Mouse (Mus musculus) heart, embryonic 16.5 days (tissue): ENCODE measurements around the gene Olfr368. TPM values are rescaled to one million over a fixed set of nuclear protein-coding genes. Genes with fewer than 3 reads are reported as not detected.

Experiments
- ATAC-seq: fragments of 200-750 bp; cut with Nextera tagmentation; replicated peaks from 2 replicates; pipeline ENCODE4 v1.8.0; 2017; ENCODE audit warnings: moderate number of reproducible peaks; ENCODE audit not compliant: insufficient read depth, low FRiP score; ENCODE audit errors: extremely low read depth
- H3K27ac ChIP-seq: fragments of 300-500 bp; sonication (generic); 2 replicates; pipeline ENCODE4 v1.5.1; 2014; ENCODE audit warnings: mild to moderate bottlenecking, low read length, control low read depth, moderate library complexity
- H3K27me3 ChIP-seq: fragments of 300-500 bp; sonication (generic); 2 replicates; pipeline ENCODE4 v1.6.1; 2014; ENCODE audit warnings: low read length, mixed read lengths; ENCODE audit not compliant: control insufficient read depth, insufficient read depth
- H3K36me3 ChIP-seq: fragments of 300-500 bp; sonication (generic); 2 replicates; pipeline ENCODE4 v1.6.1; 2014; ENCODE audit not compliant: control insufficient read depth, insufficient read depth
- H3K4me1 ChIP-seq: fragments of 300-500 bp; sonication (generic); 2 replicates; pipeline ENCODE4 v1.6.1; 2014; ENCODE audit warnings: low read length, mixed read lengths; ENCODE audit not compliant: control insufficient read depth, insufficient read depth
- H3K4me2 ChIP-seq: fragments of 300-500 bp; sonication (generic); 2 replicates; pipeline ENCODE4 v1.6.1; 2014; ENCODE audit warnings: low read depth, mild to moderate bottlenecking, control low read depth, low read length
- H3K4me3 ChIP-seq: fragments of 300-500 bp; sonication (generic); 2 replicates; pipeline ENCODE4 v1.5.1; 2014; ENCODE audit warnings: mild to moderate bottlenecking, control low read depth, low read length
- H3K9ac ChIP-seq: fragments of 300-500 bp; sonication (generic); 2 replicates; pipeline ENCODE4 v1.6.1; 2014; ENCODE audit warnings: low read length, control low read depth
- H3K9me3 ChIP-seq: fragments of 300-500 bp; sonication (generic); replicated peaks from 2 replicates; pipeline ENCODE4 v1.6.1; 2016; ENCODE audit warnings: low read length; ENCODE audit not compliant: control insufficient read depth
- WGBS: fragments of 180-500 bp; shearing (Covaris S2); extraction: QIAGEN DNeasy Blood & Tissue Kit; methylation state at CpG from one replicate; pipeline ENCODE4 v1.1.7; 2014; 5-methylcytosine and 5-hydroxymethylcytosine counted together
- polyA plus RNA-seq: library from polyadenylated mRNA; unstranded; fragments of >200 nt; fragmentation: Nextera tagmentation; extraction: Ambion mirVana; gene quantifications from 2 replicates; pipeline ENCODE4 v1.2.1, GENCODE M21; 2015

Gene Olfr368
- not detected in 2 replicates for polyA plus RNA-seq

GRCm38 (mm10) chr2:37326215-37326614 lies at the start of gene Olfr368:
Gene Olfr368 (plus strand): TSS chr2:37326515.
- Histone ChIP-seq H3K4me1 (no peaks in the 10 kb centered on the region), H3K27ac (no peak within 1 kb of the TSS), H3K27me3 (no peaks in the 10 kb centered on the region), H3K4me3 (no peak within 1 kb of the TSS), H3K36me3 (no peaks in the 10 kb centered on the region), H3K9ac (no peak within 1 kb of the TSS), H3K4me2 (no peak within 1 kb of the TSS), H3K9me3 (no peaks in the 10 kb centered on the region)
- 76% methylated on average over 1 of the region's 1 CpGs for WGBS
- no peak for ATAC-seq

GRCm38 (mm10) chr2:37333321-37333720 lies 7.0 kb downstream of the Olfr368 start:
- no peak for ATAC-seq

DNA sequence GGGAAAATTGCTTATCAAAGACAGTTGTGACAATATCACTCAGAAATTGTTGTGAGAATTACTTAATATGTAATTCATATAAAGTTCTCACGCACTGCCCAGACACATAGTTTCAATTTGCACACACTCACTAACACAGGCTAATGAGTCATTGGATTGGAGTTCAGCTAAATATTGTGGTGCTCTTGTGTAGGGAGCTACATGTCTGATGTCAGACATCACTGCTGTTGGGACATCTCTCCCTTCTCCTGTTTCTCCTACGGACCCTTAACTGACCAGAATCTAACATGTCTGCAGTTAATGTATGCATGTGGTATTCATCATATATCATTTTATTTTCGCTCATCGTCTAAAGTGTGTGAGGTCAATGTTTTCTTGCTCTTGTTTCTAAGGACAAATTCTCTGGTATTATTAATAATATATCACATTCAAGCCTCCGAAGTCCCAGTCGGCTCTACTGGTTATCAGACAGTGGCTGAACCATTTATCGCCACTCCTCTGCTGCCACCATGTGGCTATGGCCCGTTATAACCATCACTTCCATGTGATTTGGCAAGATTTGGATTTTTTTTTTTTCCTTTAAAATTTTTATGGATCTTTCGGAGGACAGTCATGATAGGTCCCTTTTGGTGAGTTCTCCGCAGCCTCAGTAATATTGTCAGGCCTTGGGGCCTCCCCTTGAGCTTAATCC lies 12.3 kb downstream of the Olfr368 start:
- no peak for ATAC-seq
- Histone ChIP-seq H3K9ac (no peak overlapping the region), H3K4me3 (no peak overlapping the region), H3K36me3 (no peaks in the 10 kb centered on the region), H3K4me1 (no peaks in the 10 kb centered on the region), H3K27ac (no peak overlapping the region), H3K9me3 (no peaks in the 10 kb centered on the region), H3K27me3 (no peaks in the 10 kb centered on the region), H3K4me2 (no peak overlapping the region)
- WGBS: 59% methylated on average over 10 of the region's 10 CpGs

More at GRCm38 (mm10) chr2:37333321-37333720, 7.0 kb downstream of the Olfr368 start:
- Histone ChIP-seq H3K36me3 (no peaks in the 10 kb centered on the region), H3K4me1 (no peaks in the 10 kb centered on the region), H3K27me3 (no peaks in the 10 kb centered on the region), H3K9me3 (no peaks in the 10 kb centered on the region), H3K4me2 (no peak overlapping the region), H3K4me3 (no peak overlapping the region), H3K27ac (no peak overlapping the region), H3K9ac (no peak overlapping the region)
- WGBS: 74% methylated on average over 2 of the region's 2 CpGs

DNA sequence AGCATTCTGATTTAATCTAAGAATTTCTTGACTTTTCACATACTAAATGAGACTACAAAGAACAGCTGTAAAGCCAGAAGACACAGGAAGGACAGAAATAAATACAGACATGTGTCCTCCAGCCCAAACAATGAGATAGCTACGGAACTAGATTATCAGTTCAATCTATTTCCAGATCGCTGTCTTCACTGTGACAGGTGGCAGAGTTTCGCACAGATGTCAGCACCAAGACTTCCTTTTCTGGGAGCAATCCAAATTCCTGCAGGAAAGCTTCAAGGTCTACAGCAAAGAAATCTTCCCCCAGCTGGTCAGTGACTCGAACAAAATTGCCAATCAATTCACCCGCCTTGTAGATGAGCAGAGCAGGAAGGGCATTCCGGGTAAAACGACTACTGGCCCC lies 25.4 kb downstream of the Olfr368 start:
- Histone ChIP-seq H3K4me1 (no peaks in the 10 kb centered on the region), H3K4me2 (no peak overlapping the region), H3K27me3 (no peaks in the 10 kb centered on the region), H3K4me3 (no peak overlapping the region), H3K36me3 (peaks cover 49% of the 10 kb centered on the region), H3K9ac (no peak overlapping the region), H3K9me3 (no peaks in the 10 kb centered on the region), H3K27ac (no peak overlapping the region)
- ATAC-seq: no peak
- WGBS: 80% methylated on average over 7 of the region's 7 CpGs

- WGBS: 86% methylated on average over 5 of the region's 5 CpGs
- no peaks in the 10 kb centered on the region for H3K9me3 ChIP-seq
- no peak overlapping the region for H3K4me2 ChIP-seq
- no peak overlapping the region for H3K4me3 ChIP-seq
- ATAC-seq: no peak
- H3K4me1 ChIP-seq: peaks cover 13% of the 10 kb centered on the region
- H3K36me3 ChIP-seq: peaks cover 44% of the 10 kb centered on the region
- H3K27me3 ChIP-seq: no peaks in the 10 kb centered on the region
- no peak overlapping the region for H3K9ac ChIP-seq
- no peak overlapping the region for H3K27ac ChIP-seq
These were observed 29.3 kb downstream of the Olfr368 start for GRCm38 (mm10) chr2:37355571-37355970.

DNA sequence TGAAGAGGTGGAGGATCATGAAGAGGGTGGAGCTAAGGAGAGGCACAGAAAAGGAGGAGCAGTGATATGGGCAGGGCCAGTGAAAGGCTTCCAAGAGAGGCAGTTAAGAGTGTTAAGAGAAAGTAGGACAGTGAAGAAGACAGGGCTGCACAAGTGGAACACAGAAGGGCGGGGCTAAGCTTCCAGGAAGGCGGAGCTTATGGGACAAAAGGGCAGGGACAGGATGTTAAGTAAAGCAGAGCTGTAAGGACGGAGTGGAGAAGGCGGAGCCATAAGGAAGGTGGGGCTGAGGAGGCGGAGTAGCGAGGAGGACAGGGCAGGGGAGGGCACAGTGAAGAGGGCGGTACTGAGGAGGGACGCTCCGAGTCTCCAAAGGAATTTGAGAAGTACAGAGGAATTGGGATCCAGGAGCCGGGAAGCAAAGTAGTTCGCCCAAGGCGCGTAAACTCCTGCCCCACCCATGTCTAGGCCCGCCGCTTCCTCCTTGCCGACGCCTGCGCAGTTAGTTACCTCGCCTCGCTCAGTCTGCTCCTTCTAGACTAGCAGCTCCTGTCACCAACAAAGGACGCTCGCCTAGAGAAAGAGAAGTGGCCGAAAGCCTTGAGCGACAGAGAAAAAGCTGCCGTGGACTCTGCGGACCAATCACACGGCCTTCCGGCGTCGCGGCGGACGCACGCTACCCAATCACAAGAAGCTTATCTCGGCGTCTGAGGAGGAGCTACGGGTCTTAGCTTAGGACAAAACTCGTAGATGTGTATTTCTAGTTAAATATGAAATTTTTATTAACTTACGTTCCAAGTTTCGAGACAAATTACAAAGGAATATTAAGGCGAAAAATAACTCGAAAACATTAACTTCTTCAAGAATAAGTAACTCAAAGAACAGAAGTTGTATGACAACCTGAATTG lies 32.6 kb downstream of the Olfr368 start, which contains the start of gene Pdcl:
Gene Pdcl, minus strand, starts transcription at position 700 of the 908 bp plus-strand sequence.
- under 1% methylated on average over 42 of the region's 42 CpGs for whole genome bisulfite sequencing
- no peaks in the 10 kb centered on the region for H3K27me3 ChIP-seq

DNA sequence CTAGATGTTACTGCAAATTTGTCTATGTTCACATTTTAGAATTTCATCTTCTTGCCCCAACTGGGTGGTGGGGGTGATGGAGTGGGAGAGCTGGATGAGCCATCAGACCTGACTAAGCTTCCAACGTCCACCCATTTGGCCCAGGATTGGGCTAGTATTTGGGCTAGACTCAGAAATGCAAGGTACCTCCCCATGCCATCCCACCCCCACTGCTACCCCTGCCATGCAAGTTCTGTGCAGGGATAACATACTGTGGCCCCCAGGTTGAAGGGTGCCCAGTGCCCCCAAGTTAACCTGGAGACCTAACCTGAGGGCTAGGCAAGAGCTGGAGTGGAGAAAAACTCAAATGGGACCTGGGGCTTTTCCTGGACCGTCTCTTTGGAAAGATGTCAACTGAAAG lies 33.6 kb downstream of the Olfr368 start:
- Histone ChIP-seq H3K27ac (no peak overlapping the region), H3K9ac (no peak overlapping the region), H3K4me1 (peaks cover 13% of the 10 kb centered on the region), H3K36me3 (peaks cover 10% of the 10 kb centered on the region), H3K4me3 (no peak overlapping the region), H3K9me3 (no peaks in the 10 kb centered on the region), H3K27me3 (no peaks in the 10 kb centered on the region), H3K4me2 (peak overlapping the region; percentile 89; the same call in 1 of the 2 replicates)
- WGBS: 90% methylated on average over 2 of the region's 2 CpGs
- no peak for ATAC-seq

More for the DNA sequence above, 32.6 kb downstream of the Olfr368 start, which contains the start of gene Pdcl:
- Histone ChIP-seq H3K4me3 (peak within 1 kb of the TSS; percentile 91), H3K9me3 (no peaks in the 10 kb centered on the region), H3K4me1 (peaks cover 13% of the 10 kb centered on the region), H3K27ac (peak within 1 kb of the TSS; percentile 100), H3K4me2 (peak within 1 kb of the TSS; percentile 89), H3K9ac (peak within 1 kb of the TSS; percentile 90), H3K36me3 (peaks cover 18% of the 10 kb centered on the region)
- ATAC-seq: peak; percentile 99

GRCm38 (mm10) chr2:37370651-37371050 lies 44.3 kb downstream of the Olfr368 start:
- Histone ChIP-seq H3K4me1 (no peaks in the 10 kb centered on the region), H3K9ac (no peak overlapping the region), H3K27me3 (no peaks in the 10 kb centered on the region), H3K4me2 (no peak overlapping the region), H3K36me3 (peaks cover 5% of the 10 kb centered on the region), H3K4me3 (no peak overlapping the region), H3K9me3 (no peaks in the 10 kb centered on the region), H3K27ac (no peak overlapping the region)
- no peak for ATAC-seq
- WGBS: 85% methylated on average over 2 of the region's 2 CpGs

- no peaks in the 10 kb centered on the region for H3K4me1 ChIP-seq
- no peak overlapping the region for H3K27ac ChIP-seq
- WGBS: 93% methylated on average over 1 of the region's 1 CpGs
- H3K36me3 ChIP-seq: peaks cover 22% of the 10 kb centered on the region
- no peak overlapping the region for H3K4me3 ChIP-seq
- H3K9me3 ChIP-seq: no peaks in the 10 kb centered on the region
- H3K4me2 ChIP-seq: no peak overlapping the region
- no peaks in the 10 kb centered on the region for H3K27me3 ChIP-seq
- no peak for ATAC-seq
- no peak overlapping the region for H3K9ac ChIP-seq
These were observed 49.7 kb downstream of the Olfr368 start for GRCm38 (mm10) chr2:37376018-37376417.
